Mouse (Mus musculus): Measurements from ENCODE around the gene Trim41. TPM values are rescaled to one million over a fixed set of nuclear protein-coding genes. Genes with fewer than 3 reads are reported as not detected.
A peak's percentile ranks its signal among the peaks of the same experiment; 100 is the strongest.
"Not testable (repeated sequence)": the region's sequence is repeated elsewhere in the genome, so short reads cannot be mapped to it uniquely, and the experiment has no call there.

The Trim41 gene
- total and polyA plus RNA-seq, 2 experiments from 2014 or later, result 4.4 to 47.1 TPM

DNA sequence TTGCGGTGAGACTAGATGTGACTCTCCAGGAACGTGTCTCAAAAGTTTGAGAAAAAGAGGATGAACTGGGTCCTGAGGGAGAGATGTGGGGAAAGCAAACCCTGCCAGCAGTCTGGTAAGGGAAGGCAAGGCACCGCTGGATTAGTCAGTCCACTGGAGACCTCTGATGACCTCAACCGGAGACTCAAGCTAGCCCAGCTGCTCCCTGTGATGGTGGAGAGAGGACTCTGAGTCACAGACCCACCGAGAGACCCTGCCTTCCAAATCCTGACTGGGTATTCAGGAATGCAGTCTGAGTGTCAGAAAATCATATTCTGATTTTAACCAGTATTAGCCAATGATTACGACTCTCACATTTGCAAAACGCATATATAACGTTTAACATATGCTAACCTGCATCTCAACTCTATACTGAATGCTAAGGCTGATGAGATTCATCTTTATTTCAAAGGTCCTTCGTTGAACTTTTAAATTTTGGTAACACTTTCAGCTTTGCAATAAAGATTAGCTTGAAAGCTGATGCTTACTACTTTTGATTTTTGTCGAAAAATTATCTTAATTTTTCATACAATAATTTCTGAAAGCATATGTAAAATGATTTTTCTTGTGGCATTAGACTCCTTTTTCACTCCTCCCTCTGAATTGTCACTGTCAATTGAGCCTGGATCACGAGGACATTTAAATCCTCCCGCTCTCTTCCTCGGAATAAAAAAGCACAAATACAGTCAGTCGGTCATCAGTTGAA lies 5.8 kb upstream of the Trim41 start:
- peaks cover 14% of the 10 kb centered on the region for H3K27me3 ChIP-seq (ENCODE audit: insufficient read depth, low read length)
- no peak for ATAC-seq
- peak overlapping the region; percentile 55 for H3K4me2 ChIP-seq (ENCODE audit: low read depth)
- no peaks in the 10 kb centered on the region for H3K36me3 ChIP-seq (ENCODE audit: insufficient read depth)
- no peaks in the 10 kb centered on the region for H3K9me3 ChIP-seq (ENCODE audit: low read length)
- WGBS, result 37% methylated on average over 14 of the region's 14 CpGs
- peak overlapping the region; percentile 33 for H3K4me3 ChIP-seq (ENCODE audit: low read depth, low read length)
- no peak for DNase-seq
- 0 out of 2 replicates have a peak, but pooled peaks cover 6% of the 10 kb centered on the region for H3K4me1 ChIP-seq (ENCODE audit: insufficient read depth)
- no peak overlapping the region for H3K9ac ChIP-seq
- H3K27ac ChIP-seq (ENCODE audit: low read depth, low read length), result no peak overlapping the region
- TF ChIP-seq CTCF (IDR thresholded peaks at IDR 0.05; ENCODE audit: low read depth), result no peak

DNA sequence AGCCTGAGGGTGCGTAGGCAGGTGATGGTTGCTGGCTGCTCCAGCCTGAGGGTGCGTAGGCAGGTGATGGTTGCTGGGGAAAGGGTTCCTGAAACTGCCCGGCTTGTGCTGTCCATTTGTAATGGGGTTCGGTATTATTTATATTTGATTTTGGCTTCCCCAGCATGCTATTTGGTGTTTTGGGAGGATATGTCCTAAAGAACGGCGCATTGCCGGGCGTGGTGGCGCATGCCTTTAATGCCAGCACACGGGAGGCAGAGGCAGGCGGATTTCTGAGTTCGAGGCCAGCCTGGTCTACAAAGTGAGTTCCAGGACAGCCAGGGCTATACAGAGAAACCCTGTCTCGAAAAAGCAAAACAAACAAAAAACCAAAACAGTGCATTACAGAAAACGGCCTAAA lies 4.1 kb upstream of the Trim41 start:
- H3K27ac ChIP-seq (ENCODE audit: low read depth, low read length); DNase-seq; H3K4me3 ChIP-seq (ENCODE audit: low read depth, low read length); ATAC-seq; H3K9me3 ChIP-seq (ENCODE audit: low read length); H3K4me1 ChIP-seq (ENCODE audit: insufficient read depth); H3K9ac ChIP-seq; H3K36me3 ChIP-seq (ENCODE audit: insufficient read depth); H3K4me2 ChIP-seq (ENCODE audit: low read depth): not testable (repeated sequence)
- 86% methylated on average over 14 of the region's 14 CpGs for WGBS
- H3K27me3 ChIP-seq (ENCODE audit: insufficient read depth, low read length), result peaks cover 10% of the 10 kb centered on the region

DNA sequence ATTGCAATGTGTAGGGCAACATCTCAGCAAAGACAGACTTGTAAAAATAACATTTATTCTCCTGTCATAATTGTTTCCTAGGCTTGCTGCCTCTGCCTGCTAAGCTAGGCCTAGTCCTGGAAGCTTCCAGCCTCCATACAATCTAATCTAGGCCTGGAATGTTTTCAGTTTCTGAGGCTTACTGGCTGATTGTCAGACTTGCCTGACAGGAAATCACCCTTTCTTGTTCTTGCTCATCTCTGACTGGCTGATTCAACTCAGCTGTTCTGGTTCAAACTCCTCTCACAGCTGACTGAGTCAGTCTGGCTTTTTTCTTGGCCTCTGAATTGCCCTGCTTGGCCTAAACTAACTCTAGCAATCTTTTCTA lies 3.1 kb upstream of the Trim41 start:
- ATAC-seq (no peak), DNase-seq (no peak)
- Histone ChIP-seq H3K9me3 (ENCODE audit: low read length) (no peaks in the 10 kb centered on the region), H3K4me3 (ENCODE audit: low read depth, low read length) (no peak overlapping the region), H3K27ac (ENCODE audit: low read depth, low read length) (no peak overlapping the region), H3K27me3 (ENCODE audit: insufficient read depth, low read length) (peaks cover 10% of the 10 kb centered on the region), H3K36me3 (ENCODE audit: insufficient read depth) (no peaks in the 10 kb centered on the region), H3K4me1 (ENCODE audit: insufficient read depth) (peaks cover 13% of the 10 kb centered on the region; the same call in 1 of the 2 replicates), H3K9ac (no peak overlapping the region), H3K4me2 (ENCODE audit: low read depth) (no peak overlapping the region)
- TF ChIP-seq CTCF (IDR thresholded peaks at IDR 0.05; ENCODE audit: low read depth), result no peak

DNA sequence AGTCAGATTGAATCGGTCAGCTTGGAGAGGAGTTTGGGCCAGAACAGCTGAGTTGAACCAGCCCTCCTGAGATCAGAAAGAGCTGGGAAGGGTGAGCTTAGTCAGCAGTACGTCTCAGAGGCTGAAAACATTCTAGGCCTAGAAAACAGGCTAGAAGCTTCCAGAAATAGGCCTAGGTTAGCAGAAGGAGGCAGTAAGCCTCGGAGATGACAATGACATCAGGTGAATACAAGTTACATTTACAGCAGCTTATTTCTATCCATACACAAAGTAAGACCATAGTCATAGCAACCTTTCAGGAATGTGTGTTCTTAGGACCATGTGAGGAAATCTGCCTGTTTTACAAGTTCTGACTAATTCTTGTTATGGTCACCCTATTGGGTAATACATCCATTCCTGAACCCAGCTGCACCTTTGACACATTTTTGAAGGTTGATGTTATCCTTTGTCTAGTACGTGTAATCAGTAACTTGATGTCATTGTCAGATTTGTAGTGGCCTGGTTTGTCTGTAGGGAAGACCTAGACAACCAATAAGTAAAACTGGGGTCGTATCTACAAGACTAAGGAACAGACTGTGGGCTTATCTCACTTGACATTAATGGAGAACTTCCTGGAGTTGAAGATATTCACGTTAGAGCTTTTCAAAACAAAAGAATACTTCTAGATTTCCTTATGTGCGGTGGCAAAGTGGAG lies 2.6 kb upstream of the Trim41 start:
- H3K27me3 ChIP-seq (ENCODE audit: insufficient read depth, low read length), result peaks cover 10% of the 10 kb centered on the region
- H3K4me2 ChIP-seq (ENCODE audit: low read depth), result no peak overlapping the region
- DNase-seq (no peak), ATAC-seq (no peak)
- peaks cover 13% of the 10 kb centered on the region; the same call in 1 of the 2 replicates for H3K4me1 ChIP-seq (ENCODE audit: insufficient read depth)
- peaks cover under 1% of the 10 kb centered on the region; the same call in 1 of the 2 replicates for H3K36me3 ChIP-seq (ENCODE audit: insufficient read depth)
- H3K9me3 ChIP-seq (ENCODE audit: low read length), result no peaks in the 10 kb centered on the region
- no peak overlapping the region for H3K9ac ChIP-seq
- no peak overlapping the region for H3K4me3 ChIP-seq (ENCODE audit: low read depth, low read length)
- no peak overlapping the region for H3K27ac ChIP-seq (ENCODE audit: low read depth, low read length)
- WGBS, result 77% methylated on average over 7 of the region's 7 CpGs
- TF ChIP-seq CTCF (IDR thresholded peaks at IDR 0.05; ENCODE audit: low read depth), result no peak

DNA sequence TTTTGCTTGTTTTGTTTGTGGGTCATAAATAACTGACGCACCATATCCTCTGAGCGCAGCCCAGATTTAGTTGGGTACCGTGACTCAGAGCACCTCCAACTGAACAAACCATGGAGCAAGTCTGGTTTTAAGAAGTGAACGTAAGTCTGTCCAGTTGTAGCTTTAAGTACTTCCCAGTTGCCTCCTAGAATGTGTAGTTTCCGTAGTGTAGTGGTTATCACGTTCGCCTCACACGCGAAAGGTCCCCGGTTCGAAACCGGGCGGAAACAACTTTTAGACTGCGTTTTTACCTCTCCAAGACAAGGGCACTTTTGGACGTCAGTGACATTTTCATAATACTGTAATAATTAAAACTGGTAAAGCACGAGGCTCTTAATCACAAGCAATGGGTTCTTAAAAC lies 1.2 kb upstream of the Trim41 start:
- Histone ChIP-seq H3K9ac (no peak overlapping the region; the same call in 1 of the 2 replicates), H3K9me3 (ENCODE audit: low read length) (no peaks in the 10 kb centered on the region), H3K27ac (ENCODE audit: low read depth, low read length) (peak overlapping the region; percentile 93; the same call in 1 of the 2 replicates), H3K4me3 (ENCODE audit: low read depth, low read length) (peak overlapping the region; percentile 88), H3K4me1 (ENCODE audit: insufficient read depth) (peaks cover 12% of the 10 kb centered on the region; the same call in 1 of the 2 replicates), H3K4me2 (ENCODE audit: low read depth) (peak overlapping the region; percentile 56), H3K36me3 (ENCODE audit: insufficient read depth) (peaks cover 6% of the 10 kb centered on the region; the same call in 1 of the 2 replicates), H3K27me3 (ENCODE audit: insufficient read depth, low read length) (no peaks in the 10 kb centered on the region)
- under 1% methylated on average over 16 of the region's 16 CpGs for WGBS
- DNase-seq (peak; percentile 97), ATAC-seq (no peak)
- TF ChIP-seq CTCF (IDR thresholded peaks at IDR 0.05; ENCODE audit: low read depth), result no peak

DNA sequence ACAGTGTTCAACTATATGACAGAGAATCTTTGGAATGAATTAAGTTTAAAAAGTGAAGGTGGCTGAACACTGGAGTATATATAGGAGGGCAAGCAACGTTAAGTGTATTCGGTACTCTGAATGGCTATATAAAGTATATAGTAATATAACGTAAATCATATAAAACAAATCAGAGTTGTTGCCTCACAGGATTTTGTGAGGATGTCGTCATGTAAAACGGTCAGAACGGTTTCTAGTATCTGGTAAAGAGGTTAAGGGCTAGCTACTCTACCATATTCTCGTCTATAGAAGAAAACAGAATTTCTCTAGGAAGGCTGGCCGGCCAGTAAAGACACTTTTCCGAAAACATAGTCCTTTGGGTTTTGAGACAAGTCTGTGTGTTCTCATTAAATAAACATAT lies 641 bp upstream of the Trim41 start:
- DNase-seq (no peak), ATAC-seq (no peak)
- H3K9ac ChIP-seq, result peak overlapping the region; percentile 75
- H3K4me2 ChIP-seq (ENCODE audit: low read depth), result peak overlapping the region; percentile 56
- no peak for TF ChIP-seq CTCF (IDR thresholded peaks at IDR 0.05; ENCODE audit: low read depth)
- no peaks in the 10 kb centered on the region for H3K27me3 ChIP-seq (ENCODE audit: insufficient read depth, low read length)
- peak overlapping the region; percentile 88 for H3K4me3 ChIP-seq (ENCODE audit: low read depth, low read length)
- peaks cover 11% of the 10 kb centered on the region for H3K36me3 ChIP-seq (ENCODE audit: insufficient read depth)
- WGBS, result 5% methylated on average over 9 of the region's 9 CpGs
- no peaks in the 10 kb centered on the region for H3K9me3 ChIP-seq (ENCODE audit: low read length)
- H3K4me1 ChIP-seq (ENCODE audit: insufficient read depth), result peaks cover 12% of the 10 kb centered on the region; the same call in 1 of the 2 replicates
- peak overlapping the region; percentile 93 for H3K27ac ChIP-seq (ENCODE audit: low read depth, low read length)

DNA sequence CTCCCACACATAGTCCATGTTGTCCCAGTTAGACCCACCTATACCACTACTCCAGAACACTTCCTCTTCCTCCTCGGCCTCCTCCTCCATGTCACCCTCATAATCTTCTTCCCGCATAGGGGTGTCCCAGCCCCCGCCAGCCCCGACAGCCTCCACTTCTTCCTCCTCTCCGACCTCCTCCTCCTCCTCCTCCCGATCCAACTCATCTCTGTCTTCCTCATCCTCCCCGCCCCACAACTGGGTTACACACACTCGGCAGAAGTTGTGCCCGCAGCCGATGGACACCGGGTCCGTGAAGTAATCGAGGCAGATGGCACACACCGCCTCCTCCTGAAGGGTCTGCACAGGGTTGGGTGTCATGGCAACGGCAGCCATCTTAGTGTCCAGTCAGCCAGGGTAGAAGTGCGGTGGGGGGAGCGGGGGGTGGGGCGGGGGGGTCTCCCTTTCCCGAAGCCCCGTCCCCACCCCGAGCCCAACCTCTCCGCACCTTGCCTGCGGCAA lies 822 bp downstream of the Trim41 start:
- peak overlapping the region; percentile 93 for H3K27ac ChIP-seq (ENCODE audit: low read depth, low read length)
- H3K4me1 ChIP-seq (ENCODE audit: insufficient read depth), result peaks cover 12% of the 10 kb centered on the region; the same call in 1 of the 2 replicates
- H3K36me3 ChIP-seq (ENCODE audit: insufficient read depth), result peaks cover 25% of the 10 kb centered on the region
- H3K9me3 ChIP-seq (ENCODE audit: low read length), result no peaks in the 10 kb centered on the region
- ATAC-seq (peak; percentile 52), DNase-seq (no peak)
- no peaks in the 10 kb centered on the region for H3K27me3 ChIP-seq (ENCODE audit: insufficient read depth, low read length)
- peak overlapping the region; percentile 86 for H3K4me2 ChIP-seq (ENCODE audit: low read depth)
- 4% methylated on average over 22 of the region's 23 CpGs for WGBS
- TF ChIP-seq CTCF (IDR thresholded peaks at IDR 0.05; ENCODE audit: low read depth), result no peak
- H3K9ac ChIP-seq, result peak overlapping the region; percentile 75
- peak overlapping the region; percentile 88 for H3K4me3 ChIP-seq (ENCODE audit: low read depth, low read length)

Measured in forebrain, postnatal 0 days (tissue).